Mouse (Mus musculus) heart, adult 2 months (tissue): ENCODE measurements at regions not wholly inside any gene's neighbourhood (a gene's known extent, or its start where the extent isn't known, plus 50 kb on each side); places are given as distances from the start of the nearest gene placed in this dataset.

Experiments
- CTCF ChIP-seq: fragments of 200-600 bp; IDR thresholded peaks from 2 replicates; pipeline ENCODE4 v1.8.1; 2022; ENCODE audit warnings: antibody characterized with exemption, mild to moderate bottlenecking, moderate library complexity
- POLR2A ChIP-seq: fragments of 200-500 bp; IDR thresholded peaks from 2 replicates; pipeline ENCODE4 v1.6.1; 2011; ENCODE audit warnings: mild to moderate bottlenecking, low read depth, low read length, control low read depth; ENCODE audit not compliant: insufficient read depth

- TF ChIP-seq POLR2A = no peak
- no peak for TF ChIP-seq CTCF
Observed at GRCm38 (mm10) chr2:116949741-116950140, 71.2 kb downstream of the Tmco5 start.
